Comparison of ENCODE assay signal across 34 mouse cellular contexts in the genomic region with DNA sequence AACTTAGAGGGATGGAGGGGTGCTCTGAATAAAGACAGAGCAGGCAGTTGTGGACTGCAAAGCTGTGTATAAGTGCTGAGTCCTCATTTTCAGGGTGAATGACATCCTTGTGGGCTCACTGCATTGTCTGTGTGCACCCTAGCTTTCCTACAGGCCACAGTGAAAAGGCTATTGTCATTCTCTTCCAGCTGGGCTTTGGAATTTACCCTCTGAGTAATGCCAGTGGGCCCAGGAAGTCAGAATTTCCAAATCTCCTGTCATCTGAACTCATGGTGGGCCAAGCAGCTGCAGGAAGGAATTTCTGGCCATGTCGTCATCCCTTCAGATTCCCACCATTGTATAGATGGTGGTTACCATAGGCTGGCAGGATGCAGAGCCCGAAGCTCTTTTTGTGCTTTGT. TPM values are rescaled to one million over a fixed set of nuclear protein-coding genes. Genes with fewer than 3 reads are reported as not detected.
A peak's percentile ranks its signal among the peaks of the same experiment; 100 is the strongest.
DNase-seq lines count a peak whose midpoint lies in the region; ATAC-seq and TF ChIP-seq lines count a peak whose summit lies in the region.
"Had no signal": no experiment of that assay in that cellular context is flagged by ENCODE, and none has a peak within 500 bp of the region (broad histone marks: within the 10 kb centered on the region; RNA-seq: fewer than 3 reads in every experiment).

No protein-coding gene starts in this region.

- 74% methylated on average over 2 of the region's 2 CpGs for WGBS in limb, embryonic 13.5 days
- 78% methylated on average over 2 of the region's 2 CpGs for WGBS in limb, embryonic 10.5 days
- WGBS in limb, embryonic 14.5 days: 72% methylated on average over 2 of the region's 2 CpGs

- H3K4me1 ChIP-seq in limb, embryonic 13.5 days: 0 out of 2 replicates have a peak, but pooled peaks cover 9% of the 10 kb centered on the region
- H3K4me1 ChIP-seq in limb, embryonic 10.5 days: no peaks in the 10 kb centered on the region
- no peaks in the 10 kb centered on the region for H3K4me1 ChIP-seq in limb, embryonic 14.5 days (ENCODE audit: control insufficient read depth, insufficient read depth, low read length)
- H3K4me1 ChIP-seq: heart, embryonic 15.5 days; hindbrain, embryonic 15.5 days; intestine, embryonic 15.5 days; megakaryocyte, embryonic 14.5 days; midbrain, embryonic 13.5 days had no signal

- no peak overlapping the region for H3K4me3 ChIP-seq in limb, embryonic 13.5 days
- H3K4me3 ChIP-seq in limb, embryonic 10.5 days: no peak overlapping the region
- H3K4me3 ChIP-seq in limb, embryonic 14.5 days (replicated peaks; ENCODE audit: low read length): no peak overlapping the region
- H3K4me3 ChIP-seq: embryonic facial prominence, embryonic 15.5 days; heart, embryonic 10.5 days; heart, embryonic 15.5 days; hindbrain, embryonic 15.5 days; intestine, embryonic 15.5 days; layer of hippocampus, adult 2 months; lung, embryonic 15.5 days; megakaryocyte, embryonic 14.5 days; midbrain, embryonic 13.5 days had no signal

- no peak overlapping the region for H3K9ac ChIP-seq in limb, embryonic 13.5 days
- no peak overlapping the region for H3K9ac ChIP-seq in limb, embryonic 14.5 days (ENCODE audit: low read depth, low read length, severe bottlenecking)
- H3K9ac ChIP-seq: embryonic facial prominence, embryonic 15.5 days; heart, embryonic 15.5 days; hindbrain, embryonic 15.5 days; intestine, embryonic 15.5 days; lung, embryonic 15.5 days; midbrain, embryonic 13.5 days had no signal

- H3K36me3 ChIP-seq in limb, embryonic 13.5 days: peaks cover 41% of the 10 kb centered on the region
- H3K36me3 ChIP-seq in limb, embryonic 10.5 days: no peaks in the 10 kb centered on the region
- peaks cover 24% of the 10 kb centered on the region for H3K36me3 ChIP-seq in limb, embryonic 14.5 days (ENCODE audit: control insufficient read depth, insufficient read depth, low read length)
- H3K36me3 ChIP-seq: heart, embryonic 10.5 days; heart, embryonic 15.5 days; hindbrain, embryonic 15.5 days; intestine, embryonic 15.5 days; lung, embryonic 15.5 days; midbrain, embryonic 13.5 days had no signal

- ATAC-seq in frontal cortex, adult (ENCODE audit: low TSS enrichment): peak; percentile 53
- ATAC-seq in limb, embryonic 13.5 days (ENCODE audit: low FRiP score, low read depth): 0 out of 2 replicates have a peak, but pooled peaks have one; percentile 34
- peak; percentile 38; the same call in 1 of the 2 replicates for ATAC-seq in limb, embryonic 14.5 days (ENCODE audit: low FRiP score, low read depth)
- ATAC-seq: intestine, embryonic 15.5 days; midbrain, embryonic 13.5 days; Patski had no signal

- no peak for TF ChIP-seq POLR2A in limb, embryonic 14.5 days (IDR thresholded peaks at IDR 0.05; ENCODE audit: borderline replicate concordance, extremely low read depth, insufficient read depth, insufficient read length)

- no peak overlapping the region for H3K4me2 ChIP-seq in limb, embryonic 13.5 days (replicated peaks)
- H3K4me2 ChIP-seq in limb, embryonic 14.5 days (replicated peaks; ENCODE audit: low read depth, low read length, severe bottlenecking): no peak overlapping the region
- H3K4me2 ChIP-seq: embryonic facial prominence, embryonic 15.5 days; heart, embryonic 15.5 days; hindbrain, embryonic 15.5 days; intestine, embryonic 15.5 days; liver, embryonic 11.5 days; lung, embryonic 15.5 days; midbrain, embryonic 13.5 days had no signal

- DNase-seq in frontal cortex, postnatal 14 days (ENCODE audit: low spot score in 2 of 2): no peak
- DNase-seq in limb, embryonic 10.5 days (ENCODE audit: low spot score): no peak
- peak; percentile 95 for DNase-seq in Muller cell, postnatal 12 days (ENCODE audit: inconsistent ontology term)
- DNase-seq in limb, embryonic 14.5 days (ENCODE audit: low spot score): peak; percentile 45
- no peak for DNase-seq in urinary bladder, postnatal 14 days (ENCODE audit: low spot score)
- DNase-seq in adrenal gland, postnatal 10 days: no peak
- DNase-seq: adrenal gland, postnatal 14 days; B cell, adult 2 months; cerebellum, adult 11-12 months; cerebellum, postnatal 10 days; gastrocnemius, postnatal 25 days; heart, adult 11 months; kidney, adult 2 months; kidney, postnatal 36 days; layer of hippocampus, postnatal 36 days; lung, postnatal 36 days; right cerebral cortex, postnatal 4 days; thymus, adult 2 months; thymus, postnatal 36 days had no signal

- no peak overlapping the region for H3K27ac ChIP-seq in limb, embryonic 13.5 days
- H3K27ac ChIP-seq in limb, embryonic 10.5 days: no peak overlapping the region
- H3K27ac ChIP-seq in limb, embryonic 14.5 days (replicated peaks; ENCODE audit: low read depth, low read length): no peak overlapping the region
- H3K27ac ChIP-seq: embryonic facial prominence, embryonic 15.5 days; heart, embryonic 10.5 days; heart, embryonic 15.5 days; hindbrain, embryonic 15.5 days; intestine, embryonic 15.5 days; layer of hippocampus, adult 2 months; lung, embryonic 15.5 days; midbrain, embryonic 13.5 days; stomach, postnatal 0 days had no signal

- no peaks in the 10 kb centered on the region for H3K9me3 ChIP-seq in limb, embryonic 13.5 days
- H3K9me3 ChIP-seq in limb, embryonic 10.5 days (replicated peaks): no peaks in the 10 kb centered on the region
- H3K9me3 ChIP-seq in limb, embryonic 14.5 days (ENCODE audit: control insufficient read depth, low read length): no peaks in the 10 kb centered on the region
- H3K9me3 ChIP-seq: embryonic facial prominence, embryonic 15.5 days; heart, embryonic 10.5 days; heart, embryonic 15.5 days; hindbrain, embryonic 15.5 days; intestine, embryonic 15.5 days; lung, embryonic 15.5 days; megakaryocyte, embryonic 14.5 days; midbrain, embryonic 13.5 days had no signal

- H3K27me3 ChIP-seq in limb, embryonic 13.5 days: no peaks in the 10 kb centered on the region
- H3K27me3 ChIP-seq in limb, embryonic 10.5 days (ENCODE audit: low read depth, poor library complexity, severe bottlenecking): no peaks in the 10 kb centered on the region
- H3K27me3 ChIP-seq in limb, embryonic 14.5 days (ENCODE audit: control insufficient read depth, insufficient read depth, low read length): no peaks in the 10 kb centered on the region
- H3K27me3 ChIP-seq: embryonic facial prominence, embryonic 15.5 days; hindbrain, embryonic 15.5 days; intestine, embryonic 15.5 days; lung, embryonic 15.5 days; megakaryocyte, embryonic 14.5 days; midbrain, embryonic 13.5 days; Patski had no signal

RNA-seq across cellular contexts. Expression of a gene that starts 44.6 kb away (rescaled TPM):
- polyA plus RNA-seq in limb, embryonic 13.5 days (2015; fragmentation: Nextera tagmentation; extraction: Ambion mirVana): 51.8 and 65.4 TPM in 2 replicates
- 5.0 and 10.2 TPM in 2 replicates for polyA plus RNA-seq in limb, embryonic 10.5 days (2016; fragmentation: Nextera tagmentation; extraction: Ambion mirVana)
- 73.8 and 78.9 TPM in 2 replicates for polyA plus RNA-seq in limb, embryonic 14.5 days (2012; rRNA removed)
- polyA plus RNA-seq in limb, embryonic 14.5 days (2014; fragmentation: Nextera tagmentation; extraction: Ambion mirVana): 58.2 and 65.1 TPM in 2 replicates
- 10 to 100 TPM; 11.0 to 15.3 TPM for total RNA-seq in adrenal gland, postnatal 10 days (2021)
- total RNA-seq: neutrophil, adult 5-6 weeks had no signal

Comparison
In these comparisons a context has a peak if more than half of its experiments do, and no peak if none do; other contexts are left out.
1. DNase-seq: peak in Muller cell, postnatal 12 days (single experiment) and limb, embryonic 14.5 days (single experiment); none in frontal cortex, postnatal 14 days (0 of 2), limb, embryonic 10.5 days (single experiment), urinary bladder, postnatal 14 days (single experiment) and adrenal gland, postnatal 10 days (single experiment).
2. Peak in every context shown above with its lines, with median percentiles within 50 percentile points of each other: ATAC-seq.